Mouse (Mus musculus): ENCODE measurements around the gene Uox.

Uox gene

GRCm38 (mm10) chr3:146570148-146570782 lies at the start of gene Uox:
Gene Uox, plus strand, starts transcription at chr3:146570426.
- DNase-seq (ENCODE audit: low read depth): no peak

GRCm38 (mm10) chr3:146520798-146521651 lies 49.2 kb upstream of the Uox start, which contains the start of gene Rpf1:
Gene Rpf1, minus strand, starts transcription at chr3:146521429.
- peak; percentile 94 for DNase-seq (ENCODE audit: low read depth)

- no peak for DNase-seq (ENCODE audit: low read depth)
Observed at GRCm38 (mm10) chr3:146521652-146522020, 48.6 kb upstream of the Uox start.

GRCm38 (mm10) chr3:146528335-146528734 lies 41.9 kb upstream of the Uox start:
- DNase-seq (ENCODE audit: low read depth): no peak

- DNase-seq (ENCODE audit: low read depth): no peak
Observed at GRCm38 (mm10) chr3:146534986-146535385, 35.2 kb upstream of the Uox start.

- DNase-seq (ENCODE audit: low read depth): no peak
Observed at GRCm38 (mm10) chr3:146540521-146541273, 29.5 kb upstream of the Uox start.

GRCm38 (mm10) chr3:146543632-146544031 lies 26.6 kb upstream of the Uox start:
- no peak for DNase-seq (ENCODE audit: low read depth)

- DNase-seq (ENCODE audit: low read depth): no peak
Observed at GRCm38 (mm10) chr3:146554816-146555215, 15.4 kb upstream of the Uox start.

- DNase-seq (ENCODE audit: low read depth): no peak
Observed at GRCm38 (mm10) chr3:146556567-146556966, 13.7 kb upstream of the Uox start.

GRCm38 (mm10) chr3:146557507-146557906 lies 12.7 kb upstream of the Uox start:
- no peak for DNase-seq (ENCODE audit: low read depth)

GRCm38 (mm10) chr3:146562936-146563335 lies 7.3 kb upstream of the Uox start:
- no peak for DNase-seq (ENCODE audit: low read depth)

- peak; percentile 94 for DNase-seq (ENCODE audit: low read depth)
Observed at GRCm38 (mm10) chr3:146564268-146565064, 5.8 kb upstream of the Uox start.

- no peak for DNase-seq (ENCODE audit: low read depth)
Observed at GRCm38 (mm10) chr3:146565065-146565411, 5.2 kb upstream of the Uox start.

GRCm38 (mm10) chr3:146567366-146567765 lies 2.9 kb upstream of the Uox start:
- peak; percentile 58 for DNase-seq (ENCODE audit: low read depth)

- DNase-seq (ENCODE audit: low read depth): peak; percentile 82
Observed at GRCm38 (mm10) chr3:146567884-146568530, 2.2 kb upstream of the Uox start.

- no peak for DNase-seq (ENCODE audit: low read depth)
Observed at GRCm38 (mm10) chr3:146569594-146569993, 632 bp upstream of the Uox start.

- no peak for DNase-seq (ENCODE audit: low read depth)
Observed at GRCm38 (mm10) chr3:146570939-146571338, 713 bp downstream of the Uox start.

GRCm38 (mm10) chr3:146571341-146571740 lies 1.1 kb downstream of the Uox start:
- peak; percentile 65 for DNase-seq (ENCODE audit: low read depth)

- no peak for DNase-seq (ENCODE audit: low read depth)
Observed at GRCm38 (mm10) chr3:146577591-146577990, 7.4 kb downstream of the Uox start.

GRCm38 (mm10) chr3:146580039-146580729 lies 10.0 kb downstream of the Uox start:
- DNase-seq (ENCODE audit: low read depth): no peak

- no peak for DNase-seq (ENCODE audit: low read depth)
Observed at GRCm38 (mm10) chr3:146583478-146583877, 13.3 kb downstream of the Uox start.

All from NIH3T3 (cell line).